Mouse (Mus musculus): Measurements from ENCODE around the gene Socs3. TPM values are rescaled to one million over a fixed set of nuclear protein-coding genes. Genes with fewer than 3 reads are reported as not detected.

Socs3 gene
- polyA plus RNA-seq, 1 experiment = 45.7 TPM

DNA sequence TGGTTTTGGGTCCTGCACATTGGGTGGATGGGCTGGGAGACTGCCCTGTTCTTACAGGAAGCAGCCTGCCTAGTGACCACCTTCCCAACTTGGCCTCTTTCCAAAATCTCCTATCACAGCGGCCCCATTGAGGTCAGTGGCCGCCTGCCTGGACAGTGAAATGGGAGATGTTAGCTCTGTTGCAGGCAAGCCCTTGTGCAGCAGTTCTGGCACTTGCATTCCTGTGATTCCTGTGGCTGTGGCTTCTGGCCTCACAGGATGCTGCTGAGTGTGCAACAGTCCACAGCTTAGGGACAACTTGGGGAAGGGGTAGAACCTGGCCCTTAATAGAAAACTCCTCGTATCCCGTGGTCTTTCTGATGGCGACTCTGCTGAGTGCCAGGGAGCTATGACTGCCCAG lies 33.9 kb upstream of the Socs3 start:
- H3K27me3 ChIP-seq (ENCODE audit: control insufficient read depth, insufficient read depth, low read length) = no peaks in the 10 kb centered on the region
- no peak overlapping the region for H3K4me3 ChIP-seq (ENCODE audit: control insufficient read depth, insufficient read depth, low read length)
- peaks cover 12% of the 10 kb centered on the region for H3K4me1 ChIP-seq (replicated peaks; ENCODE audit: control insufficient read depth, insufficient read depth, low read length)
- 92% methylated on average over 5 of the region's 5 CpGs for WGBS
- H3K36me3 ChIP-seq (ENCODE audit: control insufficient read depth, insufficient read depth, low read length) = peaks cover 64% of the 10 kb centered on the region
- DNase-seq = no peak
- no peak for TF ChIP-seq POLR2A (IDR thresholded peaks at IDR 0.05; ENCODE audit: control insufficient read depth, extremely low read depth, insufficient read depth, low read length, poor library complexity)
- no peak for TF ChIP-seq CTCF (IDR thresholded peaks at IDR 0.05; ENCODE audit: borderline replicate concordance, control insufficient read depth, extremely low read depth, insufficient read depth, low read length, poor library complexity)
- no peak overlapping the region for H3K27ac ChIP-seq (ENCODE audit: control insufficient read depth, insufficient read depth, low read length)

DNA sequence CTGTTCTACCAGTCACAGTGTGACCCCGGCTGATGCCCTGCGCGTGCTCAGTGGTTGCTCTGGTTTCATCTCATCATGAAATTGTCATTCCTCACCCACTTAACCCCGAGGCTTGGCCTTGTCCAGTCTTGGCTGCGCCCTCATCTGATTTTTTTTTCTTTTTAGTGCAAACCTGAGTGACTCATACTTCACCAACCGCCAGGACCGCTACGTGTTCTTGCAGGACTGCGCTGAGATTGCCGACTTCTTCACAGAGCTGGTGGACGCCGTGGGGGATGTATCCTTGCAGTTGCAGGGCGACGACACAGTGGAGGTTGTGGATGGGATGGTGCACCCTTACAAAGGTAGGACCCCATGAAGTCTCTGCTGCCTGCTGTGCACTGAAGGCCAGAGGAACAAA lies 33.3 kb upstream of the Socs3 start:
- peaks cover 9% of the 10 kb centered on the region for H3K4me1 ChIP-seq (replicated peaks; ENCODE audit: control insufficient read depth, insufficient read depth, low read length)
- DNase-seq = no peak
- TF ChIP-seq CTCF (IDR thresholded peaks at IDR 0.05; ENCODE audit: borderline replicate concordance, control insufficient read depth, extremely low read depth, insufficient read depth, low read length, poor library complexity) (no peak), POLR2A (IDR thresholded peaks at IDR 0.05; ENCODE audit: control insufficient read depth, extremely low read depth, insufficient read depth, low read length, poor library complexity) (no peak)
- no peak overlapping the region for H3K27ac ChIP-seq (ENCODE audit: control insufficient read depth, insufficient read depth, low read length)
- H3K36me3 ChIP-seq (ENCODE audit: control insufficient read depth, insufficient read depth, low read length) = peaks cover 64% of the 10 kb centered on the region
- WGBS = 97% methylated on average over 14 of the region's 14 CpGs
- H3K4me3 ChIP-seq (ENCODE audit: control insufficient read depth, insufficient read depth, low read length) = no peak overlapping the region
- no peaks in the 10 kb centered on the region for H3K27me3 ChIP-seq (ENCODE audit: control insufficient read depth, insufficient read depth, low read length)

DNA sequence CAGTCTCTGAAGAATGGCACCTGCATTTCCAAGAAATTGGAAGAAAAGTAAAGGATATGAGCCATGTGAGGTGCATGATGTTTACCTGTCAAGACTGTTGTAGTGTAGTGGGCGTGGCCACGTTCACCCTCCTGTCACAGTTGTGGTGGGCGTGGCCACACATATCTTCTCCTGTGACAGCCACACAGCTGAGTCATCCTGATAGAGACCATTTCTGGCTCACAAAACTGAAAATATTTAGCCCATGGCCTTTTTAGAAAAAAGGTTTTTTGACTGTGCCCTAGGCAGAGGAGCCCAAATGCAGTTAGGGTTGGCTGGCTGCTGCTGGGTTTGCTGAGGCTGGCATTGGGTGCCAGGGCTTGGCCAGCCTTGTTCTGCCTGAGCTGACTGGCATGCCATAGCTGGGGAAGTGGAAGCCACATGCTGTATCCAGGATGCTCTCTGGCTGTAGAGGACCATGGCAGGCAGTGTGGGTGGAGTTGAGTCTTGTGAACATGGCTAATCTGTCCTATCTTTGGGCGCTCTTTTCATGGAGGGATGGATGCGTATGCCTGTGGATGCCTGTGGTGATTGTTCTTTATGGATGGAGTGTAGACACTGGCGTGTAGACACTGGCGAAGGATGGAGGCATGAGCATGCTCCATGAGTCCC lies 30.8 kb upstream of the Socs3 start:
- Histone ChIP-seq H3K27ac (ENCODE audit: control insufficient read depth, insufficient read depth, low read length) (no peak overlapping the region), H3K4me3 (ENCODE audit: control insufficient read depth, insufficient read depth, low read length) (no peak overlapping the region), H3K27me3 (ENCODE audit: control insufficient read depth, insufficient read depth, low read length) (no peaks in the 10 kb centered on the region), H3K36me3 (ENCODE audit: control insufficient read depth, insufficient read depth, low read length) (peaks cover 53% of the 10 kb centered on the region), H3K4me1 (replicated peaks; ENCODE audit: control insufficient read depth, insufficient read depth, low read length) (no peaks in the 10 kb centered on the region)
- WGBS = 93% methylated on average over 7 of the region's 7 CpGs
- DNase-seq = no peak
- no peak for TF ChIP-seq POLR2A (IDR thresholded peaks at IDR 0.05; ENCODE audit: control insufficient read depth, extremely low read depth, insufficient read depth, low read length, poor library complexity)
- no peak for TF ChIP-seq CTCF (IDR thresholded peaks at IDR 0.05; ENCODE audit: borderline replicate concordance, control insufficient read depth, extremely low read depth, insufficient read depth, low read length, poor library complexity)

DNA sequence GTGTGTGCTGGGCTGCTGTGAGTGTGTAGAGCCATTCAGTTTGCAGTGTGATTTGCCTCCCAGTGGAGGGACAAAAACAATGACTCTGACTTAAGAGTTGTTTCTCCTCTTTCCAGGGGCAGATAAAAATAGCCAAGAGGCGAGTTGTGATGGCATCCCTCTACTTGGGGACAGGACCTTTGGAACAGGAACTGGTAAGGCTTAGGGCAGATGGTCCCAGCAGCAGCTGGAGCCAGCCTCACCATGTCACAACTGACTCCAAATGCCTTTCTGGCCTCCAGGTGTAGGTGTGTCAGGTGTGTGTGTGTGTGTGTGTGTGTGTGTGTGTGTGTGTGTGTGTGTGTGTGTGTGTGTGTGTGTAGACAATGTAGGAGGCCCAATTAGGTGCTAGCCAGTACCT lies 30.2 kb upstream of the Socs3 start:
- WGBS = 81% methylated on average over 1 of the region's 1 CpGs
- Histone ChIP-seq H3K27me3 (ENCODE audit: control insufficient read depth, insufficient read depth, low read length) (no peaks in the 10 kb centered on the region), H3K27ac (ENCODE audit: control insufficient read depth, insufficient read depth, low read length) (no peak overlapping the region), H3K36me3 (ENCODE audit: control insufficient read depth, insufficient read depth, low read length) (peaks cover 47% of the 10 kb centered on the region), H3K4me3 (ENCODE audit: control insufficient read depth, insufficient read depth, low read length) (no peak overlapping the region), H3K4me1 (replicated peaks; ENCODE audit: control insufficient read depth, insufficient read depth, low read length) (peaks cover 4% of the 10 kb centered on the region)
- TF ChIP-seq POLR2A (IDR thresholded peaks at IDR 0.05; ENCODE audit: control insufficient read depth, extremely low read depth, insufficient read depth, low read length, poor library complexity) (no peak), CTCF (IDR thresholded peaks at IDR 0.05; ENCODE audit: borderline replicate concordance, control insufficient read depth, extremely low read depth, insufficient read depth, low read length, poor library complexity) (no peak)
- no peak for DNase-seq

DNA sequence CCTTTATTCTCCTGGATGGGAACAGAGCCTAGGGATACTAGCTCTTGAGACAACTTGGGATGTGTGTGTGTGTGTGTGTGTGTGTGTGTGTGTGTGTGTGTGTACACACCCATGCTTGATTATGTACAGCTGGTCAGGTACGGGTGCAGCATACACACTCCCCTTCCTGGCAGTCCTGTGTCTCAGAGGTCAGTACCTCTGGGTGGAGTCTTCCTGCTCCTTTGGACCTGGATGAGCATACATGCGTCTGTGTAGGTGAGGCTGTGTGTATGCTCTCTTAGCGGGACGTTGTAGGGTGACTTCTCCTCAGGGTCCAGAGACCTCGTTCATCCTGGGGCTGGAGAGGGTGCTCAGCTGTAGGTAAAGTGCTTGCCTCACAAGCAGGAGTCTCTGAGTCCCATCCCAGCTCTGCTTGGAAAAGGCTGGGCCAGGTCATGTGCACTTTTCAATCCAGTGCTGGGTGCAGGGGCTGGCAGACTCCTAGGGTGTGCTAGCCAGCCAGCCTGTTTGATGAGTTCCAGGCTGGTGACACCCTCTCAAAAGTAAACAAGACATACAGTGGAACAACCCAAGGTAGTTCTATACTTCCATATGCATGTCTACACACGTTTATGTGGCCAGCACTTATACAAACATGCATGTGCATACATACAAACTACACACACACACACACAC lies 29.6 kb upstream of the Socs3 start:
- H3K4me3 ChIP-seq (ENCODE audit: control insufficient read depth, insufficient read depth, low read length) = no peak overlapping the region
- 98% methylated on average over 6 of the region's 6 CpGs for WGBS

DNA sequence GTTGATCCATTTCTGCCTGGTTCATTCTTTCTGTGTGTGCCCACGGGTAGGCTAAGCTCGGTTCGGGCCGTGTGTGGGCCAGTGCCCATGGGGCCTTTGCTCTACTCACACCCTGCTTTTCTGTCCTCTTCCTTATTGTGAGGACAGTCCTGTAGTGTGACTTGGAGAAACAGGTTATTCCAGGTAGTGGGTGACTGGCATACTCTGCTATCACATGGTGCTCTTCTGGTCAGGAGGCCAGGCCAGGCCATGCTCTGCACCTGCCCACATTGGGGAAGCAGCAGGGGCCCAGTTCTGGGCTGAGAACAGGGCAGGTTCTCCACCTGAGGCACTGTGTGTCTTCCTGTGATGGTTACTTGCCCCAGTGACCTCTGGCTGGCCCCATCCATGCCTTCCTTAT lies 28.5 kb upstream of the Socs3 start:
- Histone ChIP-seq H3K4me1 (replicated peaks; ENCODE audit: control insufficient read depth, insufficient read depth, low read length) (peaks cover 18% of the 10 kb centered on the region), H3K36me3 (ENCODE audit: control insufficient read depth, insufficient read depth, low read length) (peaks cover 30% of the 10 kb centered on the region), H3K27me3 (ENCODE audit: control insufficient read depth, insufficient read depth, low read length) (no peaks in the 10 kb centered on the region), H3K27ac (ENCODE audit: control insufficient read depth, insufficient read depth, low read length) (no peak overlapping the region), H3K4me3 (ENCODE audit: control insufficient read depth, insufficient read depth, low read length) (no peak overlapping the region)
- TF ChIP-seq CTCF (IDR thresholded peaks at IDR 0.05; ENCODE audit: borderline replicate concordance, control insufficient read depth, extremely low read depth, insufficient read depth, low read length, poor library complexity) = no peak
- TF ChIP-seq POLR2A (IDR thresholded peaks at IDR 0.05; ENCODE audit: control insufficient read depth, extremely low read depth, insufficient read depth, low read length, poor library complexity) = no peak
- whole genome bisulfite sequencing = 98% methylated on average over 4 of the region's 4 CpGs
- no peak for DNase-seq

More for the DNA sequence above, 29.6 kb upstream of the Socs3 start:
- no peak for DNase-seq
- no peak for TF ChIP-seq POLR2A (IDR thresholded peaks at IDR 0.05; ENCODE audit: control insufficient read depth, extremely low read depth, insufficient read depth, low read length, poor library complexity)
- no peak for TF ChIP-seq CTCF (IDR thresholded peaks at IDR 0.05; ENCODE audit: borderline replicate concordance, control insufficient read depth, extremely low read depth, insufficient read depth, low read length, poor library complexity)
- peaks cover 10% of the 10 kb centered on the region for H3K4me1 ChIP-seq (replicated peaks; ENCODE audit: control insufficient read depth, insufficient read depth, low read length)
- H3K27ac ChIP-seq (ENCODE audit: control insufficient read depth, insufficient read depth, low read length) = no peak overlapping the region
- H3K36me3 ChIP-seq (ENCODE audit: control insufficient read depth, insufficient read depth, low read length) = peaks cover 40% of the 10 kb centered on the region
- H3K27me3 ChIP-seq (ENCODE audit: control insufficient read depth, insufficient read depth, low read length) = no peaks in the 10 kb centered on the region

Data from thymus, adult 2 months (tissue).